Mouse (Mus musculus): Measurements from ENCODE around the gene Ifnar1. TPM values are rescaled to one million over a fixed set of nuclear protein-coding genes. Genes with fewer than 3 reads are reported as not detected.

The Ifnar1 gene
- polyA plus RNA-seq, 1 experiment from 2014 or later, result 18.0 TPM

DNA sequence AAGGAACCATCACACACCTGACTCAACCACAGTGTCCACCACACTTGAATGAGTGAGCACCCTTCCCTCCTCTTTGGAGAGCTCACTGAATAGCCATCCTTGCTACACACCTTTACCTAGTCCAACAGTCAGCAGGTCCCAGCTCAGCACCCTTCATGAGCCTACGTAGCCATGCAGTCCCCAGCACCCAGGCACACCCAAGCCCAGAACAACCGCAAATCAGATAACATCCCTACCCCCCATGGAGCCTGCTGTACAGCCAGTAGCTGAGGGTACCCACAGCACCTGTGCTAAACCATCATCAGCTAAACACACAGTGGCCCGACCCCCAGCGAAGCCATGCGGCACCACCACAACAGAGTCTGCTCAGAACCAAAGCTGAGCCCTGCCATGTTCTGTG, 37.0 kb upstream of the Ifnar1 start:
- no peaks in the 10 kb centered on the region for H3K36me3 ChIP-seq
- H3K4me1 ChIP-seq (replicated peaks), result peaks cover 92% of the 10 kb centered on the region
- H3K27me3 ChIP-seq, result no peaks in the 10 kb centered on the region
- H3K9me3 ChIP-seq (replicated peaks), result no peaks in the 10 kb centered on the region
- DNase-seq (no peak), ATAC-seq (ENCODE audit: low read depth) (peak; percentile 79)
- peak overlapping the region; percentile 90 for H3K27ac ChIP-seq
- H3K4me2 ChIP-seq, result peak overlapping the region; percentile 44
- no peak overlapping the region for H3K4me3 ChIP-seq (replicated peaks)
- WGBS (ENCODE audit: insufficient replicate concordance), result 54% methylated on average over 5 of the region's 5 CpGs
- H3K9ac ChIP-seq, result peak overlapping the region; percentile 64

DNA sequence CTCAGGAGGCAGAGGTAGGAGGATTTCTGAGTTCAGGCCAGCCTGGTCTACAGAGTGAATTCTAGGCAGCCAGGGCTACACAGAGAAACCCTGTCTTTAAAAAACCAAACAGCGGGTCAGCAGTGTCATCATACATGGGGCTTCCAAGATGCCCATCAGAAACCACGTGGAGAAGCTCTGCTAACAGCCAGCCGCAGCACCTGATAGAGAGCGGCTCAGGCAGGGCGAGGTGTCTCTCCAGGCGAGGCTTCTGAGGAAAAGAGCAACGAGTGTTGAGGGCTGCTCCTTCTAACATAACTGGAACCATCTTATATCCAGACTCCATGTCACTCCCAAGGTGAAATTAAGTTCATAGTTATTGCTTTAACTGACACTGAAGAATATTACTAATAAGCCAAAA, 36.1 kb upstream of the Ifnar1 start:
- Histone ChIP-seq H3K4me3 (replicated peaks) (no peak overlapping the region), H3K27ac (peak overlapping the region; percentile 90), H3K27me3 (no peaks in the 10 kb centered on the region), H3K4me1 (replicated peaks) (peaks cover 85% of the 10 kb centered on the region), H3K36me3 (no peaks in the 10 kb centered on the region), H3K9ac (peak overlapping the region; percentile 64; the same call in 1 of the 2 replicates), H3K9me3 (replicated peaks) (no peaks in the 10 kb centered on the region), H3K4me2 (no peak overlapping the region)
- no peak for DNase-seq
- WGBS (ENCODE audit: insufficient replicate concordance), result 32% methylated on average over 7 of the region's 7 CpGs
- ATAC-seq (ENCODE audit: low read depth), result peak; percentile 68

DNA sequence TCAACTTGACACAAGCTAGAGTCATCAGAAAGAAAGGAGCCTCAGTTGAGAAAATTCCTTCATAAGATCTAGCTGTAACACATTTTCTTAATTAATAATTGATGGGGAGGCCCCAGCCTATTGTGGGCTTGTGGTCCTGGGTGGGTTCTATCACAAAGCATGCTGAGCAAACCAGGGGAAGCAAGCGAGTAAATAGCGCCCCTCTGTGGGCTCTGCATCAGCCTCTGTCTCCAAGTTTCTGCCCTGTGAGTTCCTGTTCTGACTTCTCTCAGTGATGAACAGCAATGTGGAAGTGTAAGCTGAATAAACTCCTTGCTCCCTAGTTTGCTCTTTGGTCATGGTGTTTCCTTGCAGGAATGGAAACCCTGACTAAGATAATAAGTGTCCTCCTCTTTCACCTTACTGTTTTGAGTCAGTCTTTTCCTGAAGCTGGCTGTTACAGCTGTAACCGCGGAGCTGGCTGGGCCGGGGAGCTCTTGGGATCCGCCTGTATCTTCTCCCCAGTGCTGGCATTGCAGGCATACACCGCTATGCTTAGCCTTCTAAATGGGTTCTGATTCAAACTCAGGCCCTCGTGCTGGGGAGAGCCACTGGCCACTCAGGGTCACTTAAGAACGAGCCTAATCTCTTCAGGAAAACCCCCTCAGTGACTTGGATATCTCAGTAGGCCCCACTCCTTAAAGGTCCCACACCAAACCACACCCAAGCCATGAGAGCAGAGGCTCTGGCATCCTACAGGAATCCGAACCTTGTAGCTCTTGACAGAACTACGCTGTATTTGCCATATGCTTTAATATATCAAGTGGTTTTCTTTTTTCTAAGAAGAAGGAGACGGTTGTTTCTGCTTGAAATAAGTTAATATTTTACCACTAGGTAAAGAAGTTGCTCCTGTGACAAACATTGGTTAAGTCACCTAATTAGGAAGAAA, 34.6 kb upstream of the Ifnar1 start:
- Histone ChIP-seq H3K4me2 (no peak overlapping the region), H3K4me3 (replicated peaks) (no peak overlapping the region), H3K27me3 (no peaks in the 10 kb centered on the region), H3K36me3 (no peaks in the 10 kb centered on the region), H3K4me1 (replicated peaks) (peaks cover 77% of the 10 kb centered on the region), H3K9ac (peak overlapping the region; percentile 26; the same call in 1 of the 2 replicates), H3K9me3 (replicated peaks) (no peaks in the 10 kb centered on the region), H3K27ac (peak overlapping the region; percentile 90)
- ATAC-seq (ENCODE audit: low read depth) (no peak), DNase-seq (no peak)
- 76% methylated on average over 12 of the region's 12 CpGs for WGBS (ENCODE audit: insufficient replicate concordance)

DNA sequence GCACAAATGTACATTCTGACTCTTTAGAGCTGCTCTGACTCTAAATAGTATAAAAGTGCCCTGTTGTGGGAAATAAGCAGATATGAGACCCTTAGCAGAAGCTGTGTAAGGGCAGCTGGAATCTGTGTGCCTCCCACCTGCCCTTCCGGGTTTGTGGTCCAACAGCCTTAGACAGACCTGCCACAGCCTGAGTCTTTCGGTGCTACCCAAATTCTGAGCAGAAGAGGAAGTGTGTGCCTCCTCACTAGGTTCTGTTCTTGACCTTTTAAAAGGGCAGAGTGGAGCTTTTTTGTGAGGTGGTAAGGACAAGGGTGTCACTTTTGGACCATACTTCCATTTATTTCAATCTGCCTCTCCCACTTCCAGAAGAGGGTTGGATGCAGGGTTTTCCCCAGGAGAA, 33.1 kb upstream of the Ifnar1 start:
- peak overlapping the region; percentile 70 for H3K27ac ChIP-seq
- no peak overlapping the region for H3K9ac ChIP-seq

DNA sequence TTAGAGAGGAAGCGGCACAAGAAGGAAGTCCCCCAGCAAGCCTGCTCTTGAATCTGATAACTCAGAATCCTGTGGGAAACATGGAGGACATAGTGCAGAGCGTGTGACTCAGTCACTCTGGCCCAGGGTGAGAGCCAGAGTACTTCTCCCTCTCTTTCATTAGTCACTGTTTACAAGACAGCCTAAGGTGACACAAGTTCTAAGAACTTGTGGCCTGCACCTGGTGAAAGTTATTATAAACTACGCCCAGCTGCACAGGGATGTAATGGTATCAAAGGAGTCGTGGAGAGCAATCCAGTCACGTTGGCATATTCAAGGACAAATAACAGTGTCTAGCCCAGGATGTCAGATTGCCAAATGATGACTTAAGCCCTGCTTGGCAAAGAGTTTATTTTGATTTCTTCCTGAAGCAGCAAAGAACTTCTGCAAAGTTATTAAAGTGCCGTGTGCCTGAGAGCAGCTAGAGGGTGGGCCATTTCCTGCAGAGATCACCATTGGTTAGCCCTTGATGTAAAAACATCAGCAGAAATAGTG, 32.6 kb upstream of the Ifnar1 start:
- Histone ChIP-seq H3K4me1 (replicated peaks) (peaks cover 57% of the 10 kb centered on the region), H3K9ac (0 out of 2 replicates have a peak overlapping the region, but pooled peaks have one; percentile 9), H3K27ac (peak overlapping the region; percentile 70), H3K4me2 (no peak overlapping the region), H3K27me3 (no peaks in the 10 kb centered on the region), H3K9me3 (replicated peaks) (no peaks in the 10 kb centered on the region), H3K36me3 (no peaks in the 10 kb centered on the region), H3K4me3 (replicated peaks) (no peak overlapping the region)
- no peak for DNase-seq
- 50% methylated on average over 6 of the region's 6 CpGs for WGBS (ENCODE audit: insufficient replicate concordance)
- ATAC-seq (ENCODE audit: low read depth), result no peak

More for the DNA sequence above, 33.1 kb upstream of the Ifnar1 start:
- no peaks in the 10 kb centered on the region for H3K36me3 ChIP-seq
- H3K9me3 ChIP-seq (replicated peaks), result no peaks in the 10 kb centered on the region
- no peak overlapping the region for H3K4me3 ChIP-seq (replicated peaks)
- H3K4me2 ChIP-seq, result no peak overlapping the region
- H3K27me3 ChIP-seq, result no peaks in the 10 kb centered on the region
- ATAC-seq (ENCODE audit: low read depth) (no peak), DNase-seq (no peak)
- 22% methylated on average over 2 of the region's 2 CpGs for WGBS (ENCODE audit: insufficient replicate concordance)
- peaks cover 61% of the 10 kb centered on the region for H3K4me1 ChIP-seq (replicated peaks)

DNA sequence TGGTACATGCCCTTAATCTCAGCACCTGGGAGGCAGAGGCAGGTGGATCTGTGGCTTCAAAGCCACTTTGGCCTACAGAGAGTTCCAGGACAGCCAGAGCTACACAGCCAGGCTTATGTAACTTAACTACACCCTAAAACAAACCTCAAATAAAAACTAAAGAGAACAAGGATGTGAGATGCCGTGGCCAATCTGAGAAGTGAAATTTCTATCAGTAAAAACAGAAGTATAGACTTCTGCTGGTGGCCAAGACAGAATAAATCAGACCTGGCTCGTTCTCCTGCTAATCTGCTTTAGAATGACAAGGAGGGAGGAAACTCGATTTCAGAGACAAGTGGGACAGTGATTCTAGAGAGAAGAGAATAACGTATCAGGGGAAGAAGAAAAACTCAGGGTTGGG, 29.2 kb upstream of the Ifnar1 start:
- no peak for DNase-seq
- H3K4me3 ChIP-seq (replicated peaks), result no peak overlapping the region
- WGBS (ENCODE audit: insufficient replicate concordance), result 43% methylated on average over 4 of the region's 4 CpGs
- ATAC-seq (ENCODE audit: low read depth), result no peak
- peaks cover 52% of the 10 kb centered on the region for H3K4me1 ChIP-seq (replicated peaks)
- H3K36me3 ChIP-seq, result no peaks in the 10 kb centered on the region
- no peak overlapping the region for H3K9ac ChIP-seq
- H3K27ac ChIP-seq, result peak overlapping the region; percentile 47; the same call in 1 of the 2 replicates
- H3K9me3 ChIP-seq (replicated peaks), result no peaks in the 10 kb centered on the region
- no peaks in the 10 kb centered on the region for H3K27me3 ChIP-seq
- no peak overlapping the region for H3K4me2 ChIP-seq

DNA sequence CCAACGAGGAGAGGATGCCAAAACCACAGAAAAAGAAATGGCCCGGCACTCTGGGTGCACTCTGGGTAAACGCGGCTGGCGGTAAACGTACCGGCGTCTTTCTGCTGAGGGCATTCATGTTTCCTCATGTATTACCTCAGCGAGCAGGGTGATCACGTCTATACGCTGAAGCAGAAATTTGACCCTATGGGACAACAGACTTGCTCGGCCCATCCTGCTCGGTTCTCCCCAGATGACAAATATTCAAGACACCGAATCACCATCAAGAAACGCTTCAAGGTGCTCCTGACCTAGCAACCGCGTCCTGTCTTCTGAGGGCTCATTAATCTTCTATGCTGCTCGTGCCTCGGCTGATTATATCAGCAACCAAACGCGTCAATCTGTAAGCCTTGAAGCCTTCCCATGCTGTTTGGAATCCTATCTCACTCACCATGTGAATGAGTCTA, 26.7 kb upstream of the Ifnar1 start:
- peak; percentile 69 for ATAC-seq (ENCODE audit: low read depth)
- H3K36me3 ChIP-seq, result no peaks in the 10 kb centered on the region
- no peak for DNase-seq
- no peak overlapping the region for H3K4me3 ChIP-seq (replicated peaks)
- H3K27me3 ChIP-seq, result no peaks in the 10 kb centered on the region
- 62% methylated on average over 21 of the region's 21 CpGs for WGBS (ENCODE audit: insufficient replicate concordance)
- no peak overlapping the region for H3K9ac ChIP-seq
- H3K4me2 ChIP-seq, result no peak overlapping the region
- peak overlapping the region; percentile 9; the same call in 1 of the 2 replicates for H3K27ac ChIP-seq
- no peaks in the 10 kb centered on the region for H3K9me3 ChIP-seq (replicated peaks)
- H3K4me1 ChIP-seq (replicated peaks), result peaks cover 49% of the 10 kb centered on the region

DNA sequence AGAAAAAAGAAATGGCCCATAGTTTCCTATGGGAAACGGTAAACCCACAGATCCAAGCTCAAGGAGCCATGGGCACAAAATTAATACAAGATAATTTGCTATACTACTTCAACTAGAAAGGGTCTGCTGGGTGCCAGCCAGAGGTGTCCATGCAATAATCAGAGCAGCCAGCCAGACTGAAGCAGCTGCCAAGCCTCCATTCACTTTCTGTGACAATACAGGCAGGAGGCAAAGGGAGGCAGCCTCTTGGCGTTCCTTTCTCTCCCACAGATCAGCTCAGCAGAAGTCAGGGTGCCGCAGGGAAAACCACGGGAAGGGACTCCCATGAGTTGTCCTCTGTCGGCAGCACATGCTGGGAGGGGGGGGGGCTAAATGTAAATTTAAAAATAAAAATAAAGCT, 26.1 kb upstream of the Ifnar1 start:
- no peaks in the 10 kb centered on the region for H3K36me3 ChIP-seq
- H3K4me2 ChIP-seq, result no peak overlapping the region
- peaks cover 55% of the 10 kb centered on the region for H3K4me1 ChIP-seq (replicated peaks)
- H3K27ac ChIP-seq, result peak overlapping the region; percentile 62
- no peak overlapping the region for H3K4me3 ChIP-seq (replicated peaks)
- 64% methylated on average over 5 of the region's 5 CpGs for WGBS (ENCODE audit: insufficient replicate concordance)
- no peaks in the 10 kb centered on the region for H3K9me3 ChIP-seq (replicated peaks)
- ATAC-seq (ENCODE audit: low read depth) (no peak), DNase-seq (no peak)
- H3K9ac ChIP-seq, result peak overlapping the region; percentile 45
- H3K27me3 ChIP-seq, result no peaks in the 10 kb centered on the region

DNA sequence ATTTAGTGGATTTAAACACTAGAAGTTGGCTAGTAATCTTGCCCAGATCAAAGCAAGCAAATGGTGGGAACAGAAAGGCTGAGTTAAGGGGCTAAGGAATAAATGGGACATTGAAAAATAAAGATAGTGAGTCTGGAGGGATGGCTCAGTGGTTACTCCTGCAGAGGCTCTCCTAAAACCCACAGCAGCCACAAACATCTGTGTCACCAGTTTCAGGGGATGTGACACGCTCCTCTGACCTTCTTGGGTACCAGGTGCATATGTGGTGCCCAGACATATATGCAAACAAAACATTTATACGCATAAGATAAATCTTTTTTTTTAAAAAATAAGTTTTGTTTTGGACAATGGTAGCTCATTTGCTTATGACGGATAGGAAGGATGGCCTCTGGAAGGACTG, 25.6 kb upstream of the Ifnar1 start:
- no peak for ATAC-seq (ENCODE audit: low read depth)
- H3K36me3 ChIP-seq, result no peaks in the 10 kb centered on the region
- 93% methylated on average over 3 of the region's 3 CpGs for WGBS (ENCODE audit: insufficient replicate concordance)
- no peak overlapping the region for H3K9ac ChIP-seq
- H3K9me3 ChIP-seq (replicated peaks), result no peaks in the 10 kb centered on the region
- H3K4me2 ChIP-seq, result no peak overlapping the region
- no peak for DNase-seq
- H3K4me3 ChIP-seq (replicated peaks), result no peak overlapping the region
- H3K4me1 ChIP-seq (replicated peaks), result peaks cover 59% of the 10 kb centered on the region
- H3K27ac ChIP-seq, result peak overlapping the region; percentile 62
- no peaks in the 10 kb centered on the region for H3K27me3 ChIP-seq

DNA sequence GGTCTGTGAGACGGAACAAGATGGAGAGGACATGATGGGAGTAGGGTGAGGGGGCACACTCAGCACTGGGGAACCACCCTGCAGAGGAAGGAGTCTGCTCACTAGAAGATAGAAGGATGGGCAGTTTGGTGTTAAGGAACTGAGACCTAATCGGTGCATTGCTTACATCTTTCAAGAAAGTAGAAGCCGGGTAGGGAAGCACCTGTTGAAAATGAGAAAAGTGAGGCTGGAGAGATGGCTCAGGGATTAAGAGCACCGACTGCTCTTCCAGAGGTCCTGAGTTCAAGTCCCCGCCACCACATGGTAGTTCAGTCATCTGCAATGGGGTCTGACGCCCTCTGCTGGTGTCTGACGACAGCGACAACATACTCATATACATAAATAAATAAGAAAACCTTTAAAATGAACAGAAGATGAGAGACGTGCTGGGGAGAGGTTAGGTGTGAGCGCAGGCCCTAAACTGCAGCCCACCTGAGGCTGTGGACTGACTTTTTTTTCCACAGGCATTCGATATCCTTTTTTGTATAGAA, 25.1 kb upstream of the Ifnar1 start:
- ATAC-seq (ENCODE audit: low read depth), result no peak
- Histone ChIP-seq H3K27me3 (no peaks in the 10 kb centered on the region), H3K9me3 (replicated peaks) (no peaks in the 10 kb centered on the region), H3K27ac (peak overlapping the region; percentile 62), H3K4me2 (no peak overlapping the region), H3K4me1 (replicated peaks) (peaks cover 59% of the 10 kb centered on the region), H3K36me3 (no peaks in the 10 kb centered on the region), H3K4me3 (replicated peaks) (no peak overlapping the region), H3K9ac (peak overlapping the region; percentile 59)
- DNase-seq, result no peak
- 72% methylated on average over 11 of the region's 11 CpGs for WGBS (ENCODE audit: insufficient replicate concordance)

DNA sequence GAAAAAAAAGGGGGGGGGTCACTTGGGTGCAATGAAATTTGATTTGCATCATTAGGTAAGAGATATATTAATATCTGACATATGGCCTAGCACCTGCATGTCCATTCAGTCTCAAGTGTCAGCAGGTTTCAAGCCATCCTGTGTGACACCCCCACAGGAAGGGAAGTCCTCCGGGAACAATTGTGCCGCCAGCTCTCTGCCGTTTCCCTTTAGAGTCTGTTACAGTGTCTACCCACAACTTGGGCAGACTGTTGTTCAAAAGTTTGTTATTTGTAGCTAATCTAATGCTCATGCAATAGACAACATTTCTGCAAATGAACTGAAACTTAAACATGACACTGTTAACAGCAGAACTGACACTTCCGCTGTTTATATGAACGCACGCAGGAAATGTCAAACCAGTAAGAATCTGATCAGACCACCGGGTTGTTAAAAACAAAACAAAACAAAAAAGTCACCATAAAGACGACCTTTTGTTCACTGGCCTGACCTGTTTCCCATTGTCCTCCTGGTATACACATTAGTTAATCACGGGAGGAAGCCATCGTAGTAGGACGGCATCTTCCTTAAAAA, 23.9 kb upstream of the Ifnar1 start:
- ATAC-seq (ENCODE audit: low read depth), result no peak
- Histone ChIP-seq H3K4me2 (peak overlapping the region; percentile 53), H3K36me3 (no peaks in the 10 kb centered on the region), H3K4me3 (replicated peaks) (peak overlapping the region; percentile 27), H3K9ac (peak overlapping the region; percentile 59), H3K27ac (peak overlapping the region; percentile 62), H3K9me3 (replicated peaks) (no peaks in the 10 kb centered on the region), H3K4me1 (replicated peaks) (peaks cover 67% of the 10 kb centered on the region), H3K27me3 (no peaks in the 10 kb centered on the region)
- DNase-seq, result no peak
- 31% methylated on average over 11 of the region's 11 CpGs for WGBS (ENCODE audit: insufficient replicate concordance)
